Mouse (Mus musculus): ENCODE measurements around the gene Nutm1.

Nutm1 gene

DNA sequence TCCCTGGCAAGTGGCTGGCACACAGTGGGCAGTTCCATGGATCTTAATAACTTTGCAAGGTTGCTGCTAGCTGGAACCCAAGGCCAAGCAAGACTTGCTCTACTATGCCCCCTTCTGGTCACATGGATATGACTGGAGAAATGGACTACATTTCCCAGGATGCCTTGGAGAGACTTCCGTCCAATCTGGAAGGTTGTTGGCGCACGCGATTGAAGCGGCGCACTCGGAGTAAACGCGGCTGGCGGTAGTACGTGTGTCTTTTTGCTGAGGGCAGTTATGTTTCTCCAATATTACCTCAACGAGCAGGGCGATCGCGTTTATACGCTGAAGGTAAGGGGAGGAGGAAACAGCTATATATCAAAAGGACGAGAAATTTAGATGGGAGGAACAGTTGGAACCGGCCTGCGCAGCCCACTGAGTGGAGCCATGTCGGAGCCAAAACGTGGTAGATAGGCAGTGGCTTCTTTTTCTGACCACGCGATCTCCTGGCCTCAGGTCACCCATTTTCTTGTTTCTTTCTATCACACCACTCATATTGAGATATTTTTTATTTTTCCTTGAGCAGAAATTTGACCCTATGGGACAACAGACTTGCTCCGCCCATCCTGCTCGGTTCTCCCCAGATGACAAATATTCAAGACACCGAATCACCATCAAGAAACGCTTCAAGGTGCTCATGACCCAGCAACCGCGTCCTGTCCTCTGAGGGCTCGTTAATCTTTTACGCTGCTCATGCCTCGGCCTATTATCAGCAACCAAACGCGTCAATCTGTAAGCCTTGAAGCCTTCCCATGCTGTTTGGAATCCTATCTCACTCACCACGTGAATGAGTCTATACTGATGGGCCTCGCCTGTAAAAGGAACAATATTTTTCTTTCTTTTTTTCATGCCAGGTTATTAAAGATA lies 2.9 kb upstream of the Nutm1 start, which contains the start of gene Nop10:
TSS of gene Nop10 (plus strand) at position 179 of the 906 bp plus-strand sequence.
- DNase-seq (ENCODE audit: low spot score in 2 of 2) = peak; percentile 65 to 80

DNA sequence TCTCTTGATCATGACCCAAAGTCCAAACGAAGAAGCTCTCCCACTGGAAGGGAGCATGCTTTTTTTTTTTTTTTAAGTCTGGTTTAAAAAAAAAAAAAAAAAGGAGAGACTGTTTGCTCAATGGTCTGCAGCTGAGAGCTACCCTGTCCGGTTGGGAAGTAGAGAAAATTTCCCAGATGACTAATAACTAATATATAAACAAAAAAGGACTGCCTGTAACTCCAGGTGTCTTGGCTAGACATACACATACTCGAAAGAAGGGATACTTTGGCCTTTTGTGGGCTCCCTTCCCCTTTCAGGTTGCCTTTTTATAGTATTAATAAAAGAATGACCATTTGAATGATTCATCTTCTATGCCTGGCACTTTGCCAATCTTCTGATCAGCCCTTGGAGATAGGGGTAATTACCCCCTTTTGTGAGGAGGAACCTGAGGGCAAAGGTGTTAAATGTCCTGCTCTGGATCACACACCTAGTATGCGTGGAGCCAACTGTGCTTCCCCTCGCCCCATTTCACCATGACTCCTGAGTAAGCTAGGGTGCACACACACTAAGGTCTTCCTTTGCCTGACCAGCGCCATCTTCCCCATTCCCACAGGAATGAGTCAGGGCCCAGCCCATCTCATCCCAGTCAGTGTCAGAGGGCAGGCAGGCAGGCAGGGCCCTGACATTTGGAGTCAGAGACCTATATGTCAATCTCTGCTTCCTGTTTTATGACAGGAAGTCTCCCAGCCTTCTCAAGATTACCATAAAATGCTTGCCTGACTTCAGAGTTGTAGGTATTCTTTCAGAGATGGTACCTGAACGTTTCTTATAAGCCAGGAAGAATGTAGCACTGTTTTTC lies 4.2 kb downstream of the Nutm1 start:
- no peak for DNase-seq (ENCODE audit: low spot score in 2 of 2)

DNA sequence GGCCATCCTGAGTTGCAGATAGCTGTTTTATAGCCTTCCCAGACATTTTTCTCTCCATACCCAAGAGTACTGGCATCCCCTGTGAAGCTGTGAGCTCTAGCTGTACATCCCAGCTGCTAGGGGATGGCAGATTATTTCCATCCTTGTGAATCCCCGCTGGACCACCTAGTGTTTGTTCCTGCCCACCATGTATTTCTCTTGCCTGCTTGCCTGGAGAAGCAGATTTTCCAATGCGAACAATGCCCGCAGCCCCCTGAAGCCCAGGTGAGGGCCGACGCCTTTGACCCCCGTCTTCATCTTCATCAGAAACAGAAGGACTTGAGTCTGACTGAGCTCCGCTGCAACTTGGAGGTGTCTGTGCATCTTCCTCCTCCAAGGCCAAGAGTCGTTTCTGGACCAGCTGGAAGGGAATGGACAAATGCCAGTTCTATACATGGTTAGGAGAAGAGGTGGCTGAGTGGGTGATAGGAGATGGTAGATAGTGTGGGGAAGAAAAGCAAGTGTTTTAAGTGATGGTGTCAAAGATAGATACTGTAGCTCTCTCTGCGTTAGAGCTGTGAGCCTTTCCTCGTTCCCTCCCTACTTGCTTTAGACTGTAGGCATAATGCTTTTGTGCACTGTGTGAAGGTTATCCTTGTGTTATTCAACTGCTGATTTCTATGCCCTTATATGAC lies 9.2 kb downstream of the Nutm1 start:
- DNase-seq (ENCODE audit: low spot score in 2 of 2) = no peak

DNA sequence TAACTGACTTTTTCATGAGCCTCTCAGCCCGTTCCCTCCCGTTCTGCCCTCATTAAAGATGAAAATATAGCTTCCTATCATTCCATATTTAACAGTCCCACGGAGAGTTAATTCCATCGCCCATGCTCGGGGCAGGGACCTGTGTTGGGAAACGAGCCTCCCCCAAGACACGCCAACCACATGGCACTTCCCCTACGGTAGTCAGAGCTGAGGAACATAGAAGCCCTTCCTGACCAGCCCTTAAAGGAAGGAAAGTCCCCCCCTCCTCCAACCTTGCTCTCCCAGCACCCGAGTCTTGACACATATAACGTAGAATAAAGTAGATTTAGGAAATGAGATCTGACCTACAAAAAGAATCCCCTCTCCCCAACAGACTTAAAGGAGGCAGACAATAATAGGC lies 11.8 kb downstream of the Nutm1 start:
- no peak for DNase-seq (ENCODE audit: low spot score in 2 of 2)

DNA sequence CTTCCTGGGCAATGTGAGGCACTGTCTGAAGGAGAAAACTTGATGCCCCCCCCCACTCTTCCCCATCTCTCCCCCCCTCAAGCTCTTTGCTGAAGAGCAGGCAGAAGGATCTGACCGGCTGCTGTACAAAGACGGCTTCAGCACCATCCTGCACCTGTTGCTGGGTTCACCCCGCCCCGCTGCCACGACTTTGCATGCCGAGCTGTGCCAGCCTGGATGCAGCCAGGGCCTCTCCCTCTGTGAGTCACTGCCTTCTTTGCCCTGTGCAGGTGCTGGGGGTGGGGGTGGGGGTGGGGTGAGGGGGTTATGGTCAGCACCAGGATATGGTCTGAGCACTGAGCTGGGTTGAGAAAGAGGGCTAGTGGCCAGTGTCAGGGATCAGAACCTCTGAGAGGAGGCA lies 12.9 kb downstream of the Nutm1 start:
- DNase-seq (ENCODE audit: low spot score in 2 of 2) = no peak

DNA sequence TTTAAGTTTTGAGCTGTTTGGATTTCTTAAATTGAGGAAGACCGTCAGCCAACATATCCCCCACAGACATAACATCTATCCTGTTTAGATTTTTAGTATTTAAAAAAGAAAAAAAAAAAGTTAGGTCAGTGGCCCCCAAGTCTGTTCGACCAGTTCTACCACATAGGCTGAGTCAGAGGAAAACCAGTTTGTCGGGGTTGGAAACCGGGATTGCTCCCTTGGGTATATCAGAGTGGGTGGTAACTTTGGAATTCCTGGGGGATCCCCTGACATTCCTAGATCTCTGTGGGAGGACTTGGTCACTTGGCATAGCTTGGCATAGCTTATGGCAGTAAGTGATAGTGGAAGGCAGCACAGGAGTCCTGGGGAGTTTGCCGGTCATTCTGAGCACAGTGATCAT lies 13.8 kb downstream of the Nutm1 start:
- no peak for DNase-seq (ENCODE audit: low spot score in 2 of 2)

DNA sequence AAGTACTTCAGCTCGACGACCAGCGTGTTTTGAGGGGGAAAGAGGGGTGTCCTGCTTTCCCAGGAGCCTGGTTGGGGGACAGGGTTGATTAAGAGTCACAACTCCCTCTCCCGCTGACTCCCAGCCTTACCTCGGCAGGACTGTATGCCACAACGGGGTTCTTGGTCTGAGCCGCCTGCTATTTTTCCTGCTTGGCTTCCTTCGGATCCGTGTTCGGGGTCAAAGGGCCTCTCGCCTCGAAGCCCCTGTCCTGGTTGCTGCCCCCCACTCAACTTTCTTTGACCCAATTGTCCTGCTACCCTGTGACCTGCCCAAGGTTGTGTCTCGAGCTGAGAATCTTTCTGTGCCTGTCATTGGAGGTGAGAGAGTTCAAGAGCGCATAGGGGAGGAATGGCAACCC lies 17.3 kb downstream of the Nutm1 start:
- no peak for DNase-seq (ENCODE audit: low spot score in 2 of 2)

DNA sequence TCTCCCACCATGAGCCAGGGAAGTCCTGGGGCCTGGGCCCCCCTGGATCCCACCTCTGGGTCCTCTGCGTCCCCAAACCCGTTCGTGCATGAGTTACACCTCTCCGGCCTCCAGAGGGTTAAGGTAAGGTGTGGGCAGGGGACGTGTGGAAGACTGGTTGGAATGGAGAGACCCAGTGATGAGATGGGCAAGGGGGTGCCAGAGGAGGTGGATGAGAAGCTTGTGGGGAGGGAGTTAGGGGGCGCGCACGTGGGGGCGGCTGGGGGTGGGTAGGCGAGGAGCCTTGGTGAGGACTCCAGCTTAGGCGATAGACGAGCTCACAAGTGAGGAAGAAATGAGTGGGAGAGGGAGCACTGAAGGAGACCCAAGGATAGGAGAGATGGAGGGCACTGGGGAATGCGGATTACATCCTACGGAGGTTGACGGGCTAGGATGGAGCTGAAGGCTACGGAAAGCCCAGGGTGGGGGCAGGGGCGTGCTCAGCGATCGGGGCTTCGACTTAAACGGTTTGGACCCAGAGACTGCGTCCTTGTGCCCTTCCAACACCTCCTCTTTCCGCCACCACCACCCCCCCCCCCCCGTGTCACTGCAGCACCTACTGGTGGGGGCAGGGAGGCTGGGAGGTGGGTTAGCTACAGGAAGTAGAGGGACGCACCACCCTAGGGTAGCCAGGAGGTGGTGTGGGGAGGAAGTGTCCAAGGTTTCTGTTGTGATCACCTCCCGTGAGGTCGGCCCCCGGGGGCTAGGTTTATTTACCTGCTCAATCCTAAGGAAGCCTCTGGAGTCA lies 19.0 kb downstream of the Nutm1 start:
- peak in 1 of 2 experiments; percentile 44 for DNase-seq (ENCODE audit: low spot score in 2 of 2)

DNA sequence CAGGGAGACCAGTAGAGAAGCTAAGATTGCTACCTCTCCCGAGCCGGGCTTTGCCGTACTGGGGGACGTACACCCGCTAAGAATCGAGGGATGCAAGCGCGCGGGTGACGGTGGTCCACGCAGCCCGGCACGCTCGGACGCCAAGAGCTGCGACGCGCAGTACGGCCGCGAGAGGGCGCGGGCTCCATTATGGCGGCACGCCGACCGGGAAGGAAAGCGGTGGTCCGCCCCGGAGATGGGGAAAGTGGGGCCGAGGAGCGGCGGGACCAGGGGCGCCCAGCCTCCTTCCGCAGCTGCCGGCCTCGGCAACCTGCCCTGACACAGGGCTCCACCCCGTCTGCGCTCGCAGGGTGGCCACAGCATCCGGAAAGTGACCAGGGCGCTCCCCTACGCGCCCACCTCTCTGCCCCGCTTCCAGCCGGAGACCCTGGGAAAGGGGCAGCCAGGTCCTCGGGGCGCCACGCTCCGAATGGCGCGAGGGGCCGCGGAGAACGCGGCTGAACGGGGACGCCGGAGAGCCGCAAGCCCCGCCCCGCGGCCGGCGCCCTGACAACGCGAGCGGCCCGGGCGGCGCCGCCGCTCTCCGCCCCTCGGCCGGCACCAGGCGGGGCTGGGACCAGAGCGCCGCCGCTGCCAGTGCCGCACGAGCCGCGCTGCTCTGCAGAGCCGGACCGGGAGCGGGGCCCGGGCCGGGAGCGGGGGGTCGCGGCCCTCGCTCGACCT lies 19.7 kb downstream of the Nutm1 start, which contains the start of gene Lpcat4:
TSS of gene Lpcat4 (plus strand) at position 257 of the 723 bp plus-strand sequence.
- peak; percentile 88 to 90 for DNase-seq (ENCODE audit: low spot score in 2 of 2)

DNA sequence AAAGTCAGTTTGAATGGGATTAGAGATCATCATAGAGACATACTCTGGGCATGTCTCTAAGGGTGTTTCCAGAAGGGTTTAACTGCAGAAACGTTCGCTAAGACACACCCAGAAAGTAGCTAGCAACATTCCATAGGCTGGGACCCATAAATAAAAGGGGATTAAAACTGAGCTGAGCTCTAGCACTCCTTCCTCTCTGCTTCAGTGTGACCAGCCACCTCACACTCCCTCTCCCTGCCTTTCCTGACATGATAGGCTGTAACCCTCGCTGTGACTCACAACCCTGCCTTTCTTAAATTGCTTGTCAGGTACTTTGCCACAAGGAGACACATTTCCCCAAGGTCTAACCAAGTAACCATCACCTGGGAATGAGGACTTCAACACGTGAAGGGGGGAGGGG lies 21.1 kb downstream of the Nutm1 start:
- DNase-seq (ENCODE audit: low spot score in 2 of 2) = no peak

DNA sequence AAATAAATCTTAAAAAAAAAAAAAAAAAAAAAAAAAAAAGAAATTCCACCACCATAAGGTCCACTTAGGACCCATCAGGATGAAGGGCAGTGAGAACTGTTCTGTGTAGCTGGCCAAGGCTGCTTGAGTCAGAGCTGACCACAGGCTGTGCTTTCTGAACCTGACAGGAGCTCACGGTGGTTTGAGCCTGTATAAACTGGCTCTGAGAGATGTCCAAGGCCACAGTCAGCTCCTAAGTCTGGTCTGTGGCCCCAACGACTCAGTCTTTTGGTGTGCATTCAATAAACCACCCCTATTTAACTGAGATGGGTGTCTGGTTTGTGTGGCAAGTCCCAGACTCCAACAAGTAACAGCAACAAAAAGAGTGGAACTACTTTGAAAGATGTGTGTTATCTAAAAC lies 22.5 kb downstream of the Nutm1 start:
- no peak for DNase-seq (ENCODE audit: low spot score in 2 of 2)

DNA sequence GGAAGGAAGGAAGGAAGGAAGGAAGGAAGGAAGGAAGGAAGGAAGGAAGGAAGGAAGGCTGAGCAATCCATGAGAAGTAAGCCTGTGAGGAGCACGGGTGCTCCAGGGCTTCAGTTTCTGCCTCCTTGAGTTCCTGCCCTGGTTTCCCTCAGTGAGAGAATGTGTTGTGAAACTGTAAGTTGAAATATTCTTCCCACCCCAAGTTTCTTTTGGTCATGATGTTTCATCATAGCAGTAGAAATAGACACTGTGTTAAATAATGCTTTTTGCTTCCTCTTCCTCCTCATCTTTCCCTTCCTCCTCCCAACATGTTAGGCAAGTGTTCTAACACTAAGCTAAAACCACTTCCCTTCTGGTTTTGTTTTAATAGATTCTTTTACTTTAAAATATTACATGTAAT lies 26.5 kb downstream of the Nutm1 start:
- no peak for DNase-seq (ENCODE audit: low spot score in 2 of 2)

DNA sequence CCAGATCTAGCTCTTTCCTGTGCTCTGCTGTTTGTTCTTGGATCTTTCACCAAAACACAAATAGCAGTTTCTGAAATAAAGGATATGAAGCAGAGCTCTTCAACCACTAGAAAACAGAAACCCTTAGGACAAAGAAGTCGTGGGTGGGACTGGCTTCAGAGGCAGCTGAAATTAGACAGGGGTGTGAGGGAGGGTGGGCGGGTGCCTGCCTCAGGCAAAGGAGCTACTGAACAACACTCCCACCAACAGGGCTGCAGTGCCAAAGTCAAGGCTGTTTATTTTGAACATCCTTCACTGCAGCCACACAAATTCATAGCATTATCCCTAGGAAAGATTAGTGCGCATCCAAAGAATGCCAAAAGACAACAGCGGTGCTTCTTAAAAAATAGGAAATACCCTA lies 34.7 kb downstream of the Nutm1 start:
- no peak for DNase-seq (ENCODE audit: low spot score in 2 of 2)

DNA sequence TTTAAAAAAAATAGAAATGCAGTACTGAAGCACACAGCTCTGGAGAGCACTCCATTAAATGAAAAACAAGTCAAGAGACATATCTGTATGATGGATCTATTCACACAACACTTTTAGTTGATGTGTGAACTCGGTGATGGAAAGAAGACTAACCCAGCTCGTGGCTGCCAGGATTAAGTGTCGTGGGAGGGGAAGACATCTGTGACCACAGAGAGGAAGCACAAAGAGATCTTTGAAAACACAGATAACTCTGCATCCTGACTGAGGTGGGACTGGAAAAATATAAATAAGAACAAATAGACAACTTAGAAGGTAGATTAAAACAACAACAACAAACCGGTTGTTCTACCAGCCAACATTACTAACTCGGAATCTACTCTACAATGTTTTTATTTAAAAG lies 36.5 kb downstream of the Nutm1 start:
- no peak for DNase-seq (ENCODE audit: low spot score in 2 of 2)

DNA sequence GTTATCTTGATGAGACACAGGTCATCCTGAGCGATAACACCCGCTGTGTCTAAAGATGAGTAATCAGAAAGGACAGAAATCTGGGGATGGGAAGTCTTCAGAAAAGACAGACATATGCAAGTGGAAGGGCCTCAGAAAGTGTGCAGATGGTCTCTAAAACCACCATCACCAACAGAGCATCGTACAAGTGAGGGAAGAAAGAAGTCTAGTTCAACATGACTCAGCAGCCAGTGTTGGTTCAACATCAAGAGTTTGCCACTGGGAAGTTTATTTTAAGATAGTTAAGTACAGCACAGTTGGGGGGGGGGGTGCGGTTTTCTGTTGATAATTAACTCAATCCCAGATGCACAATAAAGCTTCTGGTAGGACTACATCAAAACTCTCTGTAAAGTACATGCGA lies 38.2 kb downstream of the Nutm1 start:
- no peak for DNase-seq (ENCODE audit: low spot score in 2 of 2)

DNA sequence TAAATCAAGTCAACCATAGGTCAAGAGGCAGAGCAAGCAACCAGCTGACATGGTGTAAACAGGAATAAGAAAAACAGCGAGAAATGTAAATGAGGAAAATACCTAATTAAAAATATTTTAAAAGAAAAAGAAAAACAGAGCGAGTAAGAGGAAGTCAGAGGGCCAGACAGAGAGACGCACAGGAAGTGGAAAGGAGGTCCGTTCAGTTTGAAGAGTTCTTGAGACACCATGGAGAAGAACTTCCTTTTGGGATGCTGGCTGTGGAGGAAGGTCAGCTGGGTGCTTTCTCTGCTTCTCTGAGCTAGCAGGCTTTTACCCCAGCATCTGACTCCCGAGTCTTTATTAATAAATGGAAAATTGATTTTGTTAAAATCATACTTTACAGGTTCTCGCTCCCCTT lies 41.5 kb downstream of the Nutm1 start:
- no peak for DNase-seq (ENCODE audit: low spot score in 2 of 2)

DNA sequence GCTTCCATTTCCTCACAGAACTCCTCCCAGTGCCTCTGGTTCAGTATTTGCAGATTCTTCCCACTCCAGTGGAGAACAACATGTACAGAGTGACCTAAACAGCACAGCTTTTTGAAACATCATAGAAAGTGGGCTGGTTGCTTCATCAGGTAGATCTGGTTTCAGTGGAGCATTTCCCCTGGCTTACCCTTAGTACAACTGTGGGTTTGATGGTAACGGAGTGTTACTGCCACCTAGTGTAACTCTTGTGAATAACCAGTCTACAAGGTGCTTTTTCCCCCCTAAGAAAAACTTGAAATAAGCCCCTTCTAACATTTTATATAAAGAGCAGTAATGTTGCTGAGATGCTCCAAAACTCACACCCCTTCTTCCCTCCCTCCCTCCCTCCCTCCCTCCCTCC lies 43.1 kb downstream of the Nutm1 start:
- DNase-seq (ENCODE audit: low spot score in 2 of 2) = no peak

DNA sequence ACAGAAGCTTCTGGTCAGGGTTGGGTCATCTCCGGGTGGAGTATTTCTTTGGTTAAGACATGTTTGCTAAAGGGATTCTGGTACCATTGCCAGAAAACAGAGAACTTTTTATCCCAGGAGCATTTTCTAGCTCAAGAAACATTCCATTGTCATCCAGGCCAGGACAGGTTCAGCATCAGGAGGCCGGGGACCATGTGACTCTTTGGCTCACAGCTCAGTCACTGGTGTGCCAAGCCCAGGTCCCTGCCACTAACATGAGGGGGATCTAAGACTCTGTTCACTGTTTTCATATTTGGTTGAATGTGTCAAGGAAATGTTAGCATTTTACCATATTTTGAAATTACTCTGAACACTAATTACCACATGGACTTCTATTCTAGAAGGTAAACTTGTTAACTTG lies 48.4 kb downstream of the Nutm1 start:
- no peak for DNase-seq (ENCODE audit: low spot score in 2 of 2)

DNA sequence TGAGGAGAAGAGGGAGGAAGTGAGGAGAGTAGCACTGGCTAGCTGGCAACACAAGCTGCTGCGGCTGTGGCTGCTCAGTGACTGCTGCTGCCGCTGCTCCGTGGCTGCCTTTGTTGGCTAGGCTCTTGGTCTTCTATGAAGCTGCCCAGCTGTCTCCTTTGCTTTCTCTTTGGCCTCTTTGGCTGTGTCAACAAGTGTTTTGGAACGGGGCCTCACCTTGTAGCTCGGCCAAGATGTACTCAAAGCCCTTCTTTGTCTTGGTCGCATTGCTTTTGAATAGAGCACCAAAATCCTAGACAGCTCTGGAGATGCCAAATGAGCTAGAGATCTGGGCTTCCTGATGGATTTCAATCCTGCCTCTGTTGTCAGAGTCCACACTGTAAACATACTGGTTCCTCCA lies 48.9 kb downstream of the Nutm1 start:
- no peak for DNase-seq (ENCODE audit: low spot score in 2 of 2)

DNA sequence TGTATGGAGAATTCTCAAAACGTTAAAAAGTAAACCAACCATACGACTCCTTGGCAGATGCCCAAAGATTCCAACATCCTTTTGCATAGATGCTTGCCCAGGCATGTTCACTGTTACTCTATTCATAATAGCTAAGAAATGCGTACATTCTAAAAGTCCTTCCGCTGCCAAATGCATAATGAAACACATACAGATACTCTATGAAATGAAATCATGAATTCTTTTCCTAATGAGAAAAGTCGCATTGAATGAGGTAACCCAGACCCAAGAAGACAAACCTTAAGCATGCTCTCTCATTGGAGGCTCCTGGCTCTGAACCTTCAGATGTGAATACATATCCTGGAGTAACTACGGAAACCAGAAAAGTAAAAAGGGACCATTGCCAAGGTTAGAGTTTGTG lies 56.0 kb downstream of the Nutm1 start:
- DNase-seq (ENCODE audit: low spot score in 2 of 2) = no peak

Measured in spleen, postnatal 10 days (tissue).